Mouse (Mus musculus): ENCODE data around the gene Nuak2.

GRCm38 (mm10) chr1:132364388-132364787 is 48.5 kb downstream of the Nuak2 start:
- TF ChIP-seq CTCF (IDR thresholded peaks at IDR 0.05; ENCODE audit: low read depth) (no peak), EP300 (IDR thresholded peaks at IDR 0.05; ENCODE audit: low read depth) (no peak)
